Mouse (Mus musculus) C2C12 (cell line): ENCODE measurements around the gene Tmem30c. TPM values are rescaled to one million over a fixed set of nuclear protein-coding genes. Genes with fewer than 3 reads are reported as not detected.
A peak's percentile ranks its signal among the peaks of the same experiment; 100 is the strongest.
"Not testable (repeated sequence)": the region's sequence is repeated elsewhere in the genome, so short reads cannot be mapped to it uniquely, and the experiment has no call there.

ENCODE experiments used
- H3K27me3 ChIP-seq: one replicate; pipeline ENCODE4 v1.6.1; 2011; ENCODE audit not compliant: control insufficient read depth, insufficient read depth, insufficient read length
- H3K36me3 ChIP-seq: one replicate; pipeline ENCODE4 v1.6.1; 2011; ENCODE audit not compliant: control insufficient read depth, insufficient read depth
- H3K4me3 ChIP-seq: one replicate; pipeline ENCODE4 v1.5.1; 2011; ENCODE audit warnings: mild to moderate bottlenecking, control low read depth; ENCODE audit not compliant: poor library complexity, insufficient read depth, severe bottlenecking
- H3K79me2 ChIP-seq: one replicate; pipeline ENCODE4 v1.6.1; 2011; ENCODE audit not compliant: control insufficient read depth, insufficient read depth
- H3K79me3 ChIP-seq: one replicate; pipeline ENCODE4 v1.6.1; 2011; ENCODE audit warnings: low read depth, control low read depth
- H3ac ChIP-seq: one replicate; pipeline ENCODE3; 2011; ENCODE audit warnings: low read depth; ENCODE audit not compliant: control insufficient read depth, insufficient read length
- CEBPB ChIP-seq: IDR thresholded peaks from one replicate; pipeline ENCODE4 v1.6.1; 2011; ENCODE audit warnings: low read depth, mild to moderate bottlenecking, control low read depth, moderate library complexity
- CTCF ChIP-seq: IDR thresholded peaks from one replicate; pipeline ENCODE4 v1.5.1; 2011; ENCODE audit not compliant: control insufficient read depth, insufficient read depth, insufficient read length
- FOSL1 ChIP-seq: IDR thresholded peaks from one replicate; pipeline ENCODE4 v1.8.0; 2011; ENCODE audit warnings: mild to moderate bottlenecking, low read length; ENCODE audit not compliant: poor library complexity, insufficient read depth, severe bottlenecking
- MAX ChIP-seq: IDR thresholded peaks from one replicate; pipeline ENCODE4 v1.6.1; 2011; ENCODE audit warnings: mild to moderate bottlenecking, control low read depth
- MYOD1 ChIP-seq: IDR thresholded peaks from one replicate; pipeline ENCODE4 v1.6.1; 2011; ENCODE audit warnings: low read depth; ENCODE audit not compliant: control insufficient read depth, insufficient read length
- MYOG ChIP-seq: IDR thresholded peaks from one replicate; pipeline ENCODE4 v1.6.1; 2011; ENCODE audit not compliant: control insufficient read depth, insufficient read length; ENCODE audit errors: extremely low read depth
- USF1 ChIP-seq: IDR thresholded peaks from one replicate; pipeline ENCODE4 v1.6.1; 2011; ENCODE audit warnings: low read depth, mild to moderate bottlenecking, control low read depth, moderate library complexity
- polyA plus RNA-seq: library from polyadenylated mRNA; unstranded; fragments of >200 nt; fragmentation: generic; extraction: Trizol; gene quantifications from one replicate; pipeline ENCODE4 v1.2.1, GENCODE M21; 2012; ENCODE audit warnings: missing spikeins

Gene Tmem30c
- polyA plus RNA-seq, 1 experiment, result not detected

DNA sequence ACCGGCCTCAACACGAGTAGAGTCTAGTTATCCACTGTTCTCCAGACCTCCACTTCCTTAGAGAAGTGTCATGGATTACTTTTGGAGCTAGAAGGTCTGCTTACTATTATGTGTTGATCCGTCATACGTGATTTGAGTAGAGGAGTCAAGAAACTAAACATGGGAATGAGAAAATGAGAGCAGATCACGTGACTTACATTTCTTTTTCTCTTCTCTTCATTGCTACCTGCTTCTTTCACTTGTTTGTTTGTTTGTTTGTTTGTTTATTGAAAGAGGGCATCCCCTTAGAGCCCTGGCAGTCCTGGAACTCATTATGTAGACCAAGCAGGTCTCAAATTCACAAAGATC lies 49.8 kb downstream of the Tmem30c start:
- Histone ChIP-seq H3ac (no peak overlapping the region), H3K36me3 (no peaks in the 10 kb centered on the region), H3K27me3 (no peaks in the 10 kb centered on the region), H3K4me3 (no peak overlapping the region), H3K79me2 (no peaks in the 10 kb centered on the region), H3K79me3 (no peaks in the 10 kb centered on the region)
- TF ChIP-seq MAX (no peak), FOSL1 (no peak), USF1 (peak; percentile 43)

GRCm38 (mm10) chr16:57235871-57236510 lies 56.7 kb downstream of the Tmem30c start:
- peaks cover 1% of the 10 kb centered on the region for H3K79me2 ChIP-seq
- H3K36me3 ChIP-seq, result no peaks in the 10 kb centered on the region
- TF ChIP-seq FOSL1, result no peak
- TF ChIP-seq USF1, result no peak
- no peak for TF ChIP-seq CEBPB
- TF ChIP-seq MAX, result no peak
- H3K4me3 ChIP-seq, result no peak overlapping the region
- H3K27me3 ChIP-seq, result no peaks in the 10 kb centered on the region
- no peak overlapping the region for H3ac ChIP-seq
- H3K79me3 ChIP-seq, result no peaks in the 10 kb centered on the region

GRCm38 (mm10) chr16:57231937-57232310 lies 60.7 kb downstream of the Tmem30c start:
- peaks cover 25% of the 10 kb centered on the region for H3K79me3 ChIP-seq
- not testable (repeated sequence) for H3ac ChIP-seq, H3K36me3 ChIP-seq, H3K27me3 ChIP-seq
- peak overlapping the region; percentile 21 for H3K4me3 ChIP-seq
- H3K79me2 ChIP-seq, result peaks cover 41% of the 10 kb centered on the region

GRCm38 (mm10) chr16:57231089-57231936 lies 61.4 kb downstream of the Tmem30c start, which contains the start of gene Tbc1d23:
TSS of gene Tbc1d23 (minus strand) at chr16:57231504.
- Histone ChIP-seq H3ac (peak within 1 kb of the TSS; percentile 58), H3K36me3 (no peaks in the 10 kb centered on the region), H3K4me3 (peak within 1 kb of the TSS; percentile 67), H3K27me3 (no peaks in the 10 kb centered on the region), H3K79me3 (peaks cover 25% of the 10 kb centered on the region), H3K79me2 (peaks cover 41% of the 10 kb centered on the region)
- TF ChIP-seq CTCF, result no peak
- TF ChIP-seq FOSL1, result no peak
- TF ChIP-seq CEBPB, result no peak
- no peak for TF ChIP-seq USF1
- no peak for TF ChIP-seq MYOG
- no peak for TF ChIP-seq MAX
- TF ChIP-seq MYOD1, result no peak

DNA sequence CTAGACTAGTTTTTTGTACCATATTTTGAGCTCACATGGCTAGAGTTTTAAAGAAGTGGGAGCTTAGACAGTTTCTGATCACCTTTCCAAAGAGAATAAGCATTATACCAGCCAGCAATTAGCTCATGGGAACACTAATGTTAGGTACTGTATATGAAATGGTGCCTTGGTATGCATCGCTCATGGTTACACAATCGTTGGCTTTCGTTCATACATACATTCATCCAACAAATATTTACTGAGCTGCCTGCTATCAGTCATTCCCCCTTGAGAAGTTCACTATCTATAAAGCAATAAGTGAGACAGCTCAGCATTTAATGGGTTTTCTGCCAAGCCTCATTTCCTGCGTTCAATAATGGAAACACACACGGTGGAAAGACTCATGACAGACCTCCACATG lies 66.2 kb downstream of the Tmem30c start:
- no peaks in the 10 kb centered on the region for H3K36me3 ChIP-seq
- no peak for TF ChIP-seq MYOG
- peak; percentile 60 for TF ChIP-seq CEBPB
- no peaks in the 10 kb centered on the region for H3K27me3 ChIP-seq
- no peak overlapping the region for H3ac ChIP-seq
- peaks cover 50% of the 10 kb centered on the region for H3K79me2 ChIP-seq
- peaks cover 34% of the 10 kb centered on the region for H3K79me3 ChIP-seq
- no peak overlapping the region for H3K4me3 ChIP-seq

DNA sequence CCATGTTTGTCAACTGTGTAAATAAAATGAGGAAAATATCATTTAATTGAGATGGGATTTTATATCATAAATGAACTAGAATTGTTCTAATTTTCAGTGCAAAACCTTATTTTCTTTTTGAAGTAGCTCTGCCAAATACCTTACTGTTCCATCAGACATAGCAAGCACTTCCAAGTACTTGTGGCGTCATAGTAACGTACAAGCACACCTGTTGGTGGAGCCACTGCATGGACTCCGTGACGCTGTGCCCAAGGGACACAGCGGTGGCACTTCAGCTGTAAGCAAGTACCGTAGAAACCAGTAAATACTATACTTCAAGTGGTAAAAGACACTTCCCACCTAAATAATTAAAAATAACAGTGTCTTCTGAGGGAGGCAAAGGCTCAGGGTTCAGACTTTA lies 72.3 kb downstream of the Tmem30c start:
- Histone ChIP-seq H3ac (no peak overlapping the region), H3K79me3 (peaks cover 10% of the 10 kb centered on the region), H3K27me3 (no peaks in the 10 kb centered on the region), H3K79me2 (peaks cover 9% of the 10 kb centered on the region), H3K4me3 (no peak overlapping the region), H3K36me3 (peaks cover 4% of the 10 kb centered on the region)
- TF ChIP-seq MAX, result no peak
- TF ChIP-seq MYOD1, result no peak
- no peak for TF ChIP-seq MYOG
- TF ChIP-seq CTCF, result no peak
- TF ChIP-seq CEBPB, result no peak
- no peak for TF ChIP-seq USF1
- TF ChIP-seq FOSL1, result no peak

Other genes with a start within 250 kb of the Tmem30c start
- not detected for gene Tmem45a2, start 221.5 kb downstream of the Tmem30c start, polyA plus RNA-seq
- 27.4 TPM for gene Tomm70a, start 171.2 kb downstream of the Tmem30c start, polyA plus RNA-seq
- 24.1 TPM for gene Nit2, start 125.5 kb downstream of the Tmem30c start, polyA plus RNA-seq
- gene Tbc1d23, start 61.4 kb downstream of the Tmem30c start, polyA plus RNA-seq, result 5.3 TPM
- 18.8 TPM for gene Filip1l, start 60.2 kb upstream of the Tmem30c start, polyA plus RNA-seq